Mouse (Mus musculus) kidney, adult 2 months (tissue): ENCODE results near the gene Rufy2.

ENCODE experiments used
- CTCF ChIP-seq: fragments of 200-500 bp; conservative IDR thresholded peaks from 2 replicates; pipeline ENCODE4 v1.5.1; 2011; ENCODE audit warnings: low read depth, mild to moderate bottlenecking, control low read depth, low read length, moderate library complexity, mixed read lengths; ENCODE audit not compliant: insufficient read depth, insufficient read length
- POLR2A ChIP-seq: fragments of 200-500 bp; IDR thresholded peaks from one replicate; pipeline ENCODE4 v1.6.1; 2011; ENCODE audit warnings: low read depth, low read length, control low read depth

- TF ChIP-seq CTCF (no peak), POLR2A (no peak)
Measured at GRCm38 (mm10) chr10:62984495-62984894, 4.5 kb downstream of the Rufy2 start.
